Mouse (Mus musculus) liver, adult 2 months (tissue): Measurements from ENCODE around the gene Vps11.

Experiments
- CTCF ChIP-seq: fragments of 200-500 bp; IDR thresholded peaks from 2 replicates; pipeline ENCODE4 v1.5.1; 2011; ENCODE audit warnings: low read depth, low read length, control low read depth
- POLR2A ChIP-seq: fragments of 200-500 bp; IDR thresholded peaks from 2 replicates; pipeline ENCODE4 v1.6.1; 2011; ENCODE audit warnings: low read length, control low read depth; ENCODE audit not compliant: insufficient read depth; ENCODE audit errors: extremely low read depth

- TF ChIP-seq CTCF (no peak), POLR2A (no peak)
These were observed 14.3 kb downstream of the Vps11 start for GRCm38 (mm10) chr9:44347166-44347565.
